Mouse (Mus musculus) heart, embryonic 12.5 days (tissue): ENCODE data around the gene Mipep. TPM values are rescaled to one million over a fixed set of nuclear protein-coding genes. Genes with fewer than 3 reads are reported as not detected.

Experiments used
- ATAC-seq: fragments of 200-750 bp; cut with Nextera tagmentation; 2 replicates; pipeline ENCODE4 v1.8.0; 2017; ENCODE audit warnings: moderate TSS enrichment, moderate library complexity; ENCODE audit not compliant: insufficient number of reproducible peaks, low FRiP score
- H3K27ac ChIP-seq: fragments of 300-500 bp; sonication (generic); 2 replicates; pipeline ENCODE4 v1.5.1; 2016; ENCODE audit warnings: mild to moderate bottlenecking, moderate library complexity; ENCODE audit not compliant: poor library complexity, severe bottlenecking
- H3K27me3 ChIP-seq: fragments of 300-500 bp; sonication (generic); replicated peaks from 2 replicates; pipeline ENCODE4 v1.6.1; 2016; ENCODE audit warnings: mild to moderate bottlenecking, moderate library complexity
- H3K36me3 ChIP-seq: fragments of 300-500 bp; sonication (generic); 2 replicates; pipeline ENCODE4 v1.6.1; 2016; ENCODE audit warnings: mild to moderate bottlenecking, moderate library complexity
- H3K4me1 ChIP-seq: fragments of 300-500 bp; sonication (generic); replicated peaks from 2 replicates; pipeline ENCODE4 v1.6.1; 2016; ENCODE audit warnings: mild to moderate bottlenecking
- H3K4me2 ChIP-seq: fragments of 300-500 bp; sonication (generic); 2 replicates; pipeline ENCODE4 v1.6.1; 2016; ENCODE audit warnings: mild to moderate bottlenecking, moderate library complexity
- H3K4me3 ChIP-seq: fragments of 300-500 bp; sonication (generic); 2 replicates; pipeline ENCODE4 v1.5.1; 2016; ENCODE audit warnings: mild to moderate bottlenecking
- H3K9ac ChIP-seq: fragments of 300-500 bp; sonication (generic); 2 replicates; pipeline ENCODE4 v1.6.1; 2016; ENCODE audit warnings: mild to moderate bottlenecking, moderate library complexity
- H3K9me3 ChIP-seq: fragments of 300-500 bp; sonication (generic); replicated peaks from 2 replicates; pipeline ENCODE4 v1.6.1; 2016; ENCODE audit warnings: mild to moderate bottlenecking, moderate library complexity
- WGBS: fragments of 180-500 bp; shearing (Covaris S2); methylation state at CpG from one replicate; pipeline ENCODE4 v1.1.7; 2016; 5-methylcytosine and 5-hydroxymethylcytosine counted together
- polyA plus RNA-seq: library from polyadenylated mRNA; unstranded; fragments of >200 nt; fragmentation: Nextera tagmentation; extraction: Ambion mirVana; gene quantifications from 2 replicates; pipeline ENCODE4 v1.2.1, GENCODE M21; 2016

Mipep gene
- polyA plus RNA-seq, 1 experiment from 2014 or later = 31.4 TPM

DNA sequence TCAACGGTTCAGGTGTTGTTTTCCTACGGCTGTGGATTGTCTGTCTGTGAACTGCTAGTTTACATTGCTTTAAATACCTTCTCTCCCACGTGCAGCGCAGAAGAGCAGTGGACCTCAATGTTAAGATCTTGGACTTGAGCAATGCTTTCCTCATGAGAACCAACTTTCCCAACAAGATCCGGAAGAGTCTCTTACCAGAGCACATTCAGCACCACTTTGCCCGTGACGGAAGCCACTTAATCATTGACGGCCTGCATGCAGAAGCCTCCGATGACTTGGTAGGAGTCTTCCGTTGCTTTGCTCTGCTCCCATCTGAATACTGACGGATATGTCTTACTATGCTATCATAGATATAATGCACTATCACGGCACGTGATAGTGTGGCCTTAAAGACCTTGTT, 17.7 kb downstream of the Mipep start:
- no peak overlapping the region for H3K9ac ChIP-seq
- H3K4me3 ChIP-seq = no peak overlapping the region
- peaks cover 4% of the 10 kb centered on the region; the same call in 1 of the 2 replicates for H3K4me1 ChIP-seq
- peaks cover 30% of the 10 kb centered on the region for H3K36me3 ChIP-seq
- H3K4me2 ChIP-seq = no peak overlapping the region
- 90% methylated on average over 13 of the region's 13 CpGs for WGBS
- ATAC-seq = no peak
- H3K27me3 ChIP-seq = no peaks in the 10 kb centered on the region
- H3K27ac ChIP-seq = no peak overlapping the region
- no peaks in the 10 kb centered on the region for H3K9me3 ChIP-seq

- H3K4me3 ChIP-seq = no peak overlapping the region
- ATAC-seq = no peak
- no peaks in the 10 kb centered on the region for H3K27me3 ChIP-seq
- peaks cover 6% of the 10 kb centered on the region; the same call in 1 of the 2 replicates for H3K4me1 ChIP-seq
- no peak overlapping the region for H3K9ac ChIP-seq
- WGBS = 91% methylated on average over 9 of the region's 9 CpGs
- peaks cover 13% of the 10 kb centered on the region for H3K36me3 ChIP-seq
- no peaks in the 10 kb centered on the region for H3K9me3 ChIP-seq
- H3K4me2 ChIP-seq = no peak overlapping the region
- H3K27ac ChIP-seq = no peak overlapping the region
Measured at GRCm38 (mm10) chr14:60804978-60805377, 20.6 kb downstream of the Mipep start.

DNA sequence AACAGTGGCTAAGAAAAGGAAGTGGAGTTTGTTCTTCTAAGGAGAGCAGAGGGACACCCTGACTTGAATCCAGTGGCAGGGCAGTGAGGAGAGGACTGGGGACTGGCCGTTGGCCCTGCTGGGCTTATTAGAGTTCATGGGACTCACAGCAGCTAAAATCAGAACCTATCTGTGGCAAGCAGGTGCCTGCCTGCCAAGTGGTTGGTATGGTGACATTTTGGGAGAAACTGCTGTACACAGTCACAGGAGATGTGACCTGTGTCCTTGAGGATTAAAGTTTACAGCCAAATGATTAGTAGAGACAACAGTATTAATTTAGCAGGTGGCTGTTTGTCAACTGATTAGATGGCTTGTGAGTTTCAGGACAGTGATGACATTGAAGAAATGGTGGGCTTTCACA, 21.5 kb downstream of the Mipep start:
- Histone ChIP-seq H3K36me3 (peaks cover 13% of the 10 kb centered on the region), H3K27me3 (no peaks in the 10 kb centered on the region), H3K4me2 (no peak overlapping the region), H3K27ac (no peak overlapping the region), H3K9me3 (no peaks in the 10 kb centered on the region), H3K9ac (no peak overlapping the region), H3K4me1 (peaks cover 6% of the 10 kb centered on the region; the same call in 1 of the 2 replicates), H3K4me3 (no peak overlapping the region)
- WGBS = 85% methylated on average over 1 of the region's 1 CpGs
- no peak for ATAC-seq

- Histone ChIP-seq H3K9ac (no peak overlapping the region), H3K36me3 (peaks cover 12% of the 10 kb centered on the region), H3K4me1 (peaks cover 13% of the 10 kb centered on the region), H3K27me3 (no peaks in the 10 kb centered on the region), H3K27ac (no peak overlapping the region), H3K4me2 (no peak overlapping the region), H3K4me3 (no peak overlapping the region), H3K9me3 (no peaks in the 10 kb centered on the region)
- no peak for ATAC-seq
- WGBS = 45% methylated on average over 11 of the region's 11 CpGs
Measured at GRCm38 (mm10) chr14:60806891-60807344, 22.5 kb downstream of the Mipep start.

GRCm38 (mm10) chr14:60809881-60810280, 25.5 kb downstream of the Mipep start:
- Histone ChIP-seq H3K4me1 (peaks cover 13% of the 10 kb centered on the region), H3K9me3 (no peaks in the 10 kb centered on the region), H3K9ac (no peak overlapping the region), H3K27ac (no peak overlapping the region), H3K27me3 (no peaks in the 10 kb centered on the region), H3K4me2 (no peak overlapping the region), H3K4me3 (no peak overlapping the region), H3K36me3 (peaks cover 11% of the 10 kb centered on the region)
- ATAC-seq = no peak
- WGBS = 88% methylated on average over 8 of the region's 8 CpGs

GRCm38 (mm10) chr14:60811547-60811946, 27.2 kb downstream of the Mipep start:
- ATAC-seq = no peak
- H3K4me3 ChIP-seq = no peak overlapping the region
- peaks cover 18% of the 10 kb centered on the region for H3K36me3 ChIP-seq
- no peak overlapping the region for H3K27ac ChIP-seq
- no peak overlapping the region for H3K4me2 ChIP-seq
- H3K27me3 ChIP-seq = no peaks in the 10 kb centered on the region
- WGBS = 55% methylated on average over 4 of the region's 4 CpGs
- no peaks in the 10 kb centered on the region for H3K9me3 ChIP-seq
- H3K4me1 ChIP-seq = peaks cover 13% of the 10 kb centered on the region
- H3K9ac ChIP-seq = no peak overlapping the region

GRCm38 (mm10) chr14:60815098-60815497, 30.7 kb downstream of the Mipep start:
- no peak overlapping the region for H3K9ac ChIP-seq
- H3K4me1 ChIP-seq = peaks cover 22% of the 10 kb centered on the region
- no peak overlapping the region for H3K4me2 ChIP-seq
- H3K9me3 ChIP-seq = no peaks in the 10 kb centered on the region
- H3K27ac ChIP-seq = no peak overlapping the region
- no peaks in the 10 kb centered on the region for H3K27me3 ChIP-seq
- H3K36me3 ChIP-seq = peaks cover 18% of the 10 kb centered on the region
- no peak for ATAC-seq
- 82% methylated on average over 5 of the region's 5 CpGs for WGBS
- H3K4me3 ChIP-seq = no peak overlapping the region

DNA sequence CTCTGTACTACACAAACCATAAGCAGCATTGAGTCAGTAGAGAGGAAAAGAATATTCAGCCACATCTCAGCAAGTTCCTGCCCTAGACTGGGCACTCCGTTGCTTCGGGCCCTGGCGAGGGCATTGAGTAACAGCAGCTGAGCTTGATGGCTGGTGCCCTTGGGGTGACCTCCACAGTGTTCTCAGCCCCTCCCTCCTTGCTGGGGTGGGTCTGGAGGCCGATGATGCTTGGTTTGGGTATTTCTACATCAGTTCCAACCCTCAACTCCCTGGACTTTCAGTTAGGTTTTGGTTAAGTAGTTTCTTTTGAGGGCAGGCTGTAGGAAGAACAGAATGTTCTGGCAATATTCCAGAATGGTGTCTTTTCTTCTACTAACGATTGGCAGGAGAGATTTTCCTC, 33.7 kb downstream of the Mipep start:
- Histone ChIP-seq H3K27ac (peak overlapping the region; percentile 49), H3K4me2 (no peak overlapping the region), H3K36me3 (peaks cover 18% of the 10 kb centered on the region), H3K27me3 (no peaks in the 10 kb centered on the region), H3K4me1 (peaks cover 14% of the 10 kb centered on the region), H3K9me3 (no peaks in the 10 kb centered on the region), H3K9ac (no peak overlapping the region), H3K4me3 (no peak overlapping the region)
- ATAC-seq = 0 out of 2 replicates have a peak, but pooled peaks have one; percentile 45
- 56% methylated on average over 5 of the region's 5 CpGs for WGBS

DNA sequence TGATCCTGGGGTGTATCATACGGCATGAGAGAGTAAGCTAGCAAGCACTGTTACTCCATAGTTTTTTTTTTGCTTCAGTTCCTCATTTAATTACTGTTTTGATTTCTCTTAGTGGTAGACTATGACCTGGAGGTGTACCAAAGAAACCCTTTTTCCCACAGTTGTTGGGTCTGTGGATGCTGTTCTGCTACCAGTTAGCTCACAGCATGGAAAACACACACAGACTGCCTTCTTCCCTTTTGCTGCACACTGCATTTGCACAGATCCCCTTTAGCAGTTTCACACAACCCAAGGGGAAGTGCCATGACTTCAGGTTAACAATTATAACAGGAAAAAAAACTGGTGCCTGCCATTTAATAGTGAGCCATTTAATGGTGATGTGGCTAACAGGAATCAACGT, 45.7 kb downstream of the Mipep start:
- Histone ChIP-seq H3K4me2 (no peak overlapping the region), H3K4me3 (no peak overlapping the region), H3K27me3 (no peaks in the 10 kb centered on the region), H3K4me1 (no peaks in the 10 kb centered on the region), H3K27ac (no peak overlapping the region), H3K9me3 (peaks cover 6% of the 10 kb centered on the region), H3K36me3 (peaks cover 42% of the 10 kb centered on the region), H3K9ac (no peak overlapping the region)
- 82% methylated on average over 2 of the region's 2 CpGs for WGBS
- ATAC-seq = no peak

DNA sequence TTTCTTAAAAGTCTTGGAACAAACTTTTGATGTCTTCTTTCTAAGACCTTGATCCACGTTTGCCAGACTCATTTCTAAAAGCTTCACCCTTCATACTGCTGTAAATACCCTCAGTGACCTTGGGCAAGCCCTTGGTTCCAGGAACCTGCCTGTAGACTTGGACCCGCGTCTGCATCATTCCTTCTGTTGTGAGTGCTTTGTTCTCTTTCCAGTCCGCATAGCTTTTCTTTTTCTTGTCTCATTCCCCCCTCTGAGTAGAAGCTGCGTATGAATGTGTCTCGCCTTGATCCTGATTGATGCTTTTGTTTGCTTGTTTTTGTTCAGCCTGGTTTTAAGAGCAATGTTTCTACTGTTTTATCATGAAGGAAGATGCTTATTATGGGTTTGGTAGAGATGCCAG, 52.3 kb downstream of the Mipep start:
- no peak overlapping the region for H3K27ac ChIP-seq
- H3K9me3 ChIP-seq = peaks cover 5% of the 10 kb centered on the region
- H3K9ac ChIP-seq = no peak overlapping the region
- no peak overlapping the region for H3K4me2 ChIP-seq
- H3K27me3 ChIP-seq = 0 out of 2 replicates have a peak, but pooled peaks cover 3% of the 10 kb centered on the region
- no peak for ATAC-seq
- H3K36me3 ChIP-seq = peaks cover 29% of the 10 kb centered on the region
- no peak overlapping the region for H3K4me3 ChIP-seq
- 80% methylated on average over 6 of the region's 6 CpGs for WGBS
- peaks cover 4% of the 10 kb centered on the region for H3K4me1 ChIP-seq

GRCm38 (mm10) chr14:60839654-60840053, 55.3 kb downstream of the Mipep start:
- H3K4me2 ChIP-seq = no peak overlapping the region
- no peaks in the 10 kb centered on the region for H3K9me3 ChIP-seq
- H3K36me3 ChIP-seq = peaks cover 10% of the 10 kb centered on the region
- no peak overlapping the region for H3K4me3 ChIP-seq
- ATAC-seq = no peak
- WGBS = 66% methylated on average over 8 of the region's 8 CpGs
- peaks cover 11% of the 10 kb centered on the region for H3K27me3 ChIP-seq
- peaks cover 8% of the 10 kb centered on the region for H3K4me1 ChIP-seq
- no peak overlapping the region for H3K9ac ChIP-seq
- H3K27ac ChIP-seq = no peak overlapping the region

GRCm38 (mm10) chr14:60841977-60842659, 57.7 kb downstream of the Mipep start:
- H3K4me3 ChIP-seq = no peak overlapping the region
- peaks cover 7% of the 10 kb centered on the region; the same call in 1 of the 2 replicates for H3K36me3 ChIP-seq
- no peak overlapping the region for H3K27ac ChIP-seq
- peaks cover 25% of the 10 kb centered on the region for H3K27me3 ChIP-seq
- no peak overlapping the region for H3K4me2 ChIP-seq
- no peaks in the 10 kb centered on the region for H3K9me3 ChIP-seq
- peaks cover 8% of the 10 kb centered on the region for H3K4me1 ChIP-seq
- 59% methylated on average over 14 of the region's 14 CpGs for WGBS
- ATAC-seq = no peak
- H3K9ac ChIP-seq = no peak overlapping the region
